Mouse (Mus musculus) leukemia stem cell, adult 10-12 weeks (primary cell): ENCODE data around the gene Pacsin2. TPM values are rescaled to one million over a fixed set of nuclear protein-coding genes. Genes with fewer than 3 reads are reported as not detected.

Source experiments
- polyA plus RNA-seq: library from polyadenylated mRNA; stranded (reverse); fragments of >175 nt; gene quantifications from 2 replicates; pipeline ENCODE4 v1.2.3, GENCODE M21; 2012; ENCODE audit warnings: low replicate concordance

The Pacsin2 gene
- polyA plus RNA-seq: 57.8 and 189 TPM in 2 replicates

GRCm38 (mm10) chr15:83464083-83464904 is at the start of gene Pacsin2:
Gene Pacsin2 (minus strand): TSS chr15:83464606.

GRCm38 (mm10) chr15:83510805-83511405 is 46.5 kb upstream of the Pacsin2 start, which contains the start of gene Ttll1:
Gene Ttll1 (minus strand): TSS chr15:83510893.

GRCm38 (mm10) chr15:83349954-83350711 is 114.3 kb downstream of the Pacsin2 start, which contains the start of gene Arfgap3:
Gene Arfgap3 (minus strand): TSS chr15:83350247.

Other genes starting within 250 kb of the Pacsin2 start
- 2.6 and 4.4 TPM in 2 replicates for gene A4galt, start 212.8 kb downstream of the Pacsin2 start, polyA plus RNA-seq
- gene Arfgap3, start 114.4 kb downstream of the Pacsin2 start, polyA plus RNA-seq: 4.6 and 8.6 TPM in 2 replicates
- 1.6 and 1.7 TPM in 2 replicates for gene Ttll1, start 46.3 kb upstream of the Pacsin2 start, polyA plus RNA-seq
- 4.1 and 4.5 TPM in 2 replicates for gene Bik, start 62.3 kb upstream of the Pacsin2 start, polyA plus RNA-seq
- 183 and 196 TPM in 2 replicates for gene Tspo, start 99.0 kb upstream of the Pacsin2 start, polyA plus RNA-seq
- 38.7 and 49.2 TPM in 2 replicates for gene Mcat, start 99.2 kb upstream of the Pacsin2 start, polyA plus RNA-seq
- gene Ttll12, start 130.6 kb upstream of the Pacsin2 start, polyA plus RNA-seq: 116 and 422 TPM in 2 replicates